Mouse (Mus musculus) ES-Bruce4 (cell line): ENCODE data around the gene Olfr1428.
"Not testable (repeated sequence)": the region's sequence is repeated elsewhere in the genome, so short reads cannot be mapped to it uniquely, and the experiment has no call there.

Source experiments
- EP300 ChIP-seq: IDR thresholded peaks from 2 replicates; pipeline ENCODE4 v1.6.1; 2011; ENCODE audit warnings: low read depth, low read length; ENCODE audit not compliant: insufficient read depth
- POLR2A ChIP-seq: IDR thresholded peaks from one replicate; pipeline ENCODE4 v1.8.1; 2011; ENCODE audit warnings: low read length; ENCODE audit not compliant: insufficient read depth

DNA sequence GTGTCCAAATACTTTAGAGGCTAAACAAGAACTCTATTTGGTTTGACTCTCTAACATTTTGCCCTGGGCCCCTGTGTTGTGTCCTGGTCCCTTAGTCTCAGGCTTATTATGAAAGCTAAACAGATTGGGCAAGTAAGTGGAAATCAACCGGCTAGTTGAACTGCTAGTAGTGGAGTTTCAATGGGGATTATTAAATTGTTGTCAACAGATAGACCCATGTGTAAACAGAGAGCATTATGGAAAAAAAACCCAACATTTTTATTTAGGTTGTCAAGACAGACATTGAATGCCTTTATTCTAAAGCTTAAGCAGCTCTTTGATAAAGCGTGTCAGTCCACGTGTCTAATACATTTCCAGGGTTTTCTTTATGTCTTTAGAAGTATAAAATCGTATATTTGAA is 38.1 kb downstream of the Olfr1428 start, which contains the start of gene Olfr1425:
- TF ChIP-seq EP300, POLR2A: not testable (repeated sequence)
